Mouse (Mus musculus): ENCODE data around the gene Aqp8.

The Aqp8 gene

GRCm38 (mm10) chr7:123500239-123501219 lies 38.4 kb downstream of the Aqp8 start, which contains the start of gene Zkscan2:
Gene Zkscan2, minus strand, starts transcription at chr7:123500449.
- Histone ChIP-seq H3K27me3 (ENCODE audit: insufficient read depth, low read length) (peaks cover 54% of the 10 kb centered on the region), H3K4me1 (replicated peaks; ENCODE audit: low read depth, low read length) (peaks cover 23% of the 10 kb centered on the region), H3K9me3 (ENCODE audit: low read length) (no peaks in the 10 kb centered on the region), H3K4me3 (replicated peaks; ENCODE audit: low read length) (peak within 1 kb of the TSS; percentile 85), H3K36me3 (ENCODE audit: insufficient read depth, low read length) (0 out of 2 replicates have a peak, but pooled peaks cover 3% of the 10 kb centered on the region)
- TF ChIP-seq CTCF (conservative IDR thresholded peaks at IDR 0.05; ENCODE audit: low read length): no peak
- no peak for TF ChIP-seq POU5F1 (IDR thresholded peaks at IDR 0.05; ENCODE audit: borderline replicate concordance, low read length)
- TF ChIP-seq NANOG (IDR thresholded peaks at IDR 0.05; ENCODE audit: borderline replicate concordance, low read length): no peak

- Histone ChIP-seq H3K9me3 (ENCODE audit: low read length) (no peaks in the 10 kb centered on the region; the same call in 1 of the 2 replicates), H3K36me3 (ENCODE audit: insufficient read depth, low read length) (no peaks in the 10 kb centered on the region), H3K4me3 (replicated peaks; ENCODE audit: low read length) (no peak overlapping the region), H3K4me1 (replicated peaks; ENCODE audit: low read depth, low read length) (peaks cover 32% of the 10 kb centered on the region), H3K27me3 (ENCODE audit: insufficient read depth, low read length) (peaks cover 51% of the 10 kb centered on the region)
- TF ChIP-seq NANOG (IDR thresholded peaks at IDR 0.05; ENCODE audit: borderline replicate concordance, low read length) (no peak), CTCF (conservative IDR thresholded peaks at IDR 0.05; ENCODE audit: low read length) (no peak), POU5F1 (IDR thresholded peaks at IDR 0.05; ENCODE audit: borderline replicate concordance, low read length) (no peak)
Measured at GRCm38 (mm10) chr7:123503358-123503757, 41.3 kb downstream of the Aqp8 start.

GRCm38 (mm10) chr7:123507946-123508345 lies 45.9 kb downstream of the Aqp8 start:
- Histone ChIP-seq H3K4me3 (replicated peaks; ENCODE audit: low read length) (no peak overlapping the region), H3K4me1 (replicated peaks; ENCODE audit: low read depth, low read length) (peaks cover 16% of the 10 kb centered on the region), H3K36me3 (ENCODE audit: insufficient read depth, low read length) (no peaks in the 10 kb centered on the region), H3K9me3 (ENCODE audit: low read length) (no peaks in the 10 kb centered on the region; the same call in 1 of the 2 replicates), H3K27me3 (ENCODE audit: insufficient read depth, low read length) (peaks cover 32% of the 10 kb centered on the region)
- TF ChIP-seq NANOG (IDR thresholded peaks at IDR 0.05; ENCODE audit: borderline replicate concordance, low read length): peak; percentile 16; the same call in 1 of the 2 replicates
- TF ChIP-seq POU5F1 (IDR thresholded peaks at IDR 0.05; ENCODE audit: borderline replicate concordance, low read length): no peak
- TF ChIP-seq CTCF (conservative IDR thresholded peaks at IDR 0.05; ENCODE audit: low read length): no peak

Data from E14TG2a.4 (cell line).